Mouse (Mus musculus) myocyte (in vitro differentiated cells): ENCODE measurements around the gene Fga. TPM values are rescaled to one million over a fixed set of nuclear protein-coding genes. Genes with fewer than 3 reads are reported as not detected.

ENCODE experiments used
- H3K27me3 ChIP-seq: one replicate; pipeline ENCODE4 v1.6.1; 2011; ENCODE audit not compliant: control insufficient read depth, insufficient read depth, insufficient read length
- H3K36me3 ChIP-seq: one replicate; pipeline ENCODE4 v1.6.1; 2011; ENCODE audit not compliant: control insufficient read depth, insufficient read depth
- H3K4me2 ChIP-seq: one replicate; pipeline ENCODE4 v1.6.1; 2011; ENCODE audit warnings: low read depth, control low read depth
- H3K4me3 ChIP-seq: one replicate; pipeline ENCODE4 v1.5.1; 2011; ENCODE audit warnings: mild to moderate bottlenecking, control low read depth, moderate library complexity
- H3K79me2 ChIP-seq: one replicate; pipeline ENCODE4 v1.6.1; 2011; ENCODE audit not compliant: control insufficient read depth, insufficient read depth
- H3ac ChIP-seq: one replicate; pipeline ENCODE4 v1.6.1; 2011; ENCODE audit not compliant: control insufficient read depth, insufficient read length
- CEBPB ChIP-seq: IDR thresholded peaks from 2 replicates; pipeline ENCODE4 v1.6.1; 2011; ENCODE audit warnings: mild to moderate bottlenecking, moderate library complexity; ENCODE audit not compliant: poor library complexity, insufficient read depth, severe bottlenecking
- E2F4 ChIP-seq: IDR thresholded peaks from one replicate; pipeline ENCODE4 v1.6.1; 2011; ENCODE audit warnings: mild to moderate bottlenecking, control low read depth, moderate library complexity; ENCODE audit not compliant: insufficient read depth
- MAX ChIP-seq: IDR thresholded peaks from one replicate; pipeline ENCODE4 v1.6.1; 2011; ENCODE audit warnings: low read depth, mild to moderate bottlenecking, control low read depth
- MYOD1 ChIP-seq, 3 experiments: IDR thresholded peaks; one replicate each; pipeline ENCODE4 v1.6.1; 2011; ENCODE audit warnings: control low read depth in 2 of 3, low read depth in 2 of 3, mild to moderate bottlenecking in 2 of 3, moderate library complexity in 1 of 3; ENCODE audit not compliant: insufficient read length in 2 of 3, control insufficient read depth in 1 of 3
- MYOG ChIP-seq, 3 experiments: IDR thresholded peaks; one replicate each; pipeline ENCODE4 v1.6.1; 2011; ENCODE audit warnings: control low read depth in 2 of 3, low read depth in 2 of 3, mild to moderate bottlenecking in 2 of 3; ENCODE audit not compliant: insufficient read length in 2 of 3, control insufficient read depth in 1 of 3, insufficient read depth in 1 of 3
- POLR2A ChIP-seq: IDR thresholded peaks from one replicate; pipeline ENCODE4 v1.6.1; 2011; ENCODE audit warnings: low read depth, mild to moderate bottlenecking, control low read depth, moderate library complexity; ENCODE audit not compliant: insufficient read length
- POLR2AphosphoS2 ChIP-seq: IDR thresholded peaks from one replicate; pipeline ENCODE4 v1.6.1; 2011; ENCODE audit warnings: low read depth, control low read depth; ENCODE audit not compliant: insufficient read length
- REST ChIP-seq: IDR thresholded peaks from one replicate; pipeline ENCODE4 v1.6.1; 2011; ENCODE audit warnings: mild to moderate bottlenecking, control low read depth, moderate library complexity; ENCODE audit not compliant: insufficient read depth, insufficient read length
- SRF ChIP-seq: IDR thresholded peaks from one replicate; pipeline ENCODE4 v1.6.1; 2011; ENCODE audit warnings: low read depth; ENCODE audit not compliant: control insufficient read depth, insufficient read length
- TCF12 ChIP-seq: IDR thresholded peaks from one replicate; pipeline ENCODE4 v1.6.1; 2011; ENCODE audit warnings: mild to moderate bottlenecking, control low read depth; ENCODE audit not compliant: poor library complexity, insufficient read depth, severe bottlenecking
- TCF3 ChIP-seq: IDR thresholded peaks from one replicate; pipeline ENCODE4 v1.6.1; 2011; ENCODE audit warnings: low read depth, control low read depth; ENCODE audit not compliant: insufficient read length
- USF1 ChIP-seq: IDR thresholded peaks from one replicate; pipeline ENCODE4 v1.6.1; 2011; ENCODE audit warnings: low read depth, mild to moderate bottlenecking, control low read depth, moderate library complexity
- polyA plus RNA-seq: library from polyadenylated mRNA; unstranded; fragments of >200 nt; fragmentation: generic; extraction: Trizol; gene quantifications from one replicate; pipeline ENCODE4 v1.2.1, GENCODE M21; 2012; ENCODE audit warnings: missing spikeins

Gene Fga
- not detected for polyA plus RNA-seq

- Histone ChIP-seq H3K4me3 (no peak within 1 kb of the TSS), H3K4me2 (no peak within 1 kb of the TSS), H3ac (no peak within 1 kb of the TSS), H3K36me3 (no peaks in the 10 kb centered on the region), H3K27me3 (peaks cover 1% of the 10 kb centered on the region), H3K79me2 (no peaks in the 10 kb centered on the region)
- TF ChIP-seq CEBPB (no peak), MYOG (IDR thresholded peaks at IDR 0.05; ENCODE audit: control insufficient read depth in 1 of 3, insufficient read depth in 1 of 3, insufficient read length in 2 of 3, low read depth in 2 of 3) (no peak), REST (no peak), MAX (no peak), SRF (no peak), E2F4 (no peak), TCF3 (no peak), MYOD1 (IDR thresholded peaks at IDR 0.05; ENCODE audit: control insufficient read depth in 1 of 3, insufficient read length in 2 of 3, low read depth in 2 of 3) (no peak), USF1 (no peak), POLR2AphosphoS2 (no peak), TCF12 (no peak), POLR2A (no peak)
Measured at GRCm38 (mm10) chr3:83025475-83026301, at the start of gene Fga. Gene Fga, plus strand, starts transcription at chr3:83026076.

GRCm38 (mm10) chr3:82980818-82981217 lies 45.1 kb upstream of the Fga start:
- H3ac ChIP-seq = no peak overlapping the region
- no peaks in the 10 kb centered on the region for H3K36me3 ChIP-seq
- TF ChIP-seq REST (no peak), TCF12 (no peak), MAX (no peak), CEBPB (no peak), MYOG (IDR thresholded peaks at IDR 0.05; ENCODE audit: control insufficient read depth in 1 of 3, insufficient read depth in 1 of 3, insufficient read length in 2 of 3, low read depth in 2 of 3) (no peak)
- no peaks in the 10 kb centered on the region for H3K27me3 ChIP-seq
- no peak overlapping the region for H3K4me3 ChIP-seq
- H3K4me2 ChIP-seq = no peak overlapping the region
- H3K79me2 ChIP-seq = no peaks in the 10 kb centered on the region

GRCm38 (mm10) chr3:82981861-82982260 lies 44.0 kb upstream of the Fga start:
- Histone ChIP-seq H3ac (no peak overlapping the region), H3K4me2 (no peak overlapping the region), H3K79me2 (no peaks in the 10 kb centered on the region), H3K4me3 (no peak overlapping the region), H3K36me3 (no peaks in the 10 kb centered on the region), H3K27me3 (no peaks in the 10 kb centered on the region)
- TF ChIP-seq SRF (no peak), TCF12 (no peak), REST (no peak), POLR2A (no peak), CEBPB (no peak), TCF3 (no peak), E2F4 (no peak), MAX (no peak), MYOG (IDR thresholded peaks at IDR 0.05; ENCODE audit: control insufficient read depth in 1 of 3, insufficient read depth in 1 of 3, insufficient read length in 2 of 3, low read depth in 2 of 3) (no peak)

GRCm38 (mm10) chr3:82984840-82985239 lies 41.0 kb upstream of the Fga start:
- Histone ChIP-seq H3K4me2 (no peak overlapping the region), H3K36me3 (no peaks in the 10 kb centered on the region), H3ac (no peak overlapping the region), H3K27me3 (no peaks in the 10 kb centered on the region), H3K79me2 (no peaks in the 10 kb centered on the region), H3K4me3 (no peak overlapping the region)
- TF ChIP-seq TCF12 = no peak
- no peak for TF ChIP-seq E2F4
- TF ChIP-seq REST = no peak
- no peak for TF ChIP-seq SRF
- TF ChIP-seq CEBPB = no peak
- TF ChIP-seq TCF3 = no peak
- no peak for TF ChIP-seq MYOD1 (IDR thresholded peaks at IDR 0.05; ENCODE audit: control insufficient read depth in 1 of 3, insufficient read length in 2 of 3, low read depth in 2 of 3)
- no peak for TF ChIP-seq POLR2AphosphoS2
- TF ChIP-seq MYOG (IDR thresholded peaks at IDR 0.05; ENCODE audit: control insufficient read depth in 1 of 3, insufficient read depth in 1 of 3, insufficient read length in 2 of 3, low read depth in 2 of 3) = no peak
- no peak for TF ChIP-seq POLR2A
- no peak for TF ChIP-seq MAX
- no peak for TF ChIP-seq USF1

GRCm38 (mm10) chr3:82991963-82992362 lies 33.9 kb upstream of the Fga start:
- no peak for TF ChIP-seq MYOG (IDR thresholded peaks at IDR 0.05; ENCODE audit: control insufficient read depth in 1 of 3, insufficient read depth in 1 of 3, insufficient read length in 2 of 3, low read depth in 2 of 3)
- Histone ChIP-seq H3K4me2 (no peak overlapping the region), H3K4me3 (no peak overlapping the region), H3K36me3 (no peaks in the 10 kb centered on the region), H3K79me2 (no peaks in the 10 kb centered on the region), H3K27me3 (peaks cover 15% of the 10 kb centered on the region), H3ac (no peak overlapping the region)
